Mouse (Mus musculus) erythroblast, embryonic 14.5 days (primary cell): ENCODE data around the gene B3gnt4. TPM values are rescaled to one million over a fixed set of nuclear protein-coding genes. Genes with fewer than 3 reads are reported as not detected.

Experiments used
- H3K27me3 ChIP-seq: 2 replicates; pipeline ENCODE4 v1.6.1; 2012; ENCODE audit warnings: inconsistent platforms; ENCODE audit not compliant: control insufficient read depth
- H3K36me3 ChIP-seq: 2 replicates; pipeline ENCODE4 v1.6.1; 2012; ENCODE audit warnings: mild to moderate bottlenecking, inconsistent platforms; ENCODE audit not compliant: control insufficient read depth
- H3K4me1 ChIP-seq: 2 replicates; pipeline ENCODE4 v1.6.1; 2012; ENCODE audit warnings: inconsistent platforms; ENCODE audit not compliant: control insufficient read depth
- H3K4me3 ChIP-seq: replicated peaks from 2 replicates; pipeline ENCODE3; 2012; ENCODE audit warnings: moderate library complexity, mild to moderate bottlenecking, inconsistent platforms
- H3K9me3 ChIP-seq: 2 replicates; pipeline ENCODE4 v1.6.1; 2012; ENCODE audit warnings: low read length, inconsistent platforms, mixed read lengths; ENCODE audit not compliant: control insufficient read depth
- GATA1 ChIP-seq: IDR thresholded peaks from 2 replicates; pipeline ENCODE4 v1.6.1; 2012; ENCODE audit warnings: low read length, inconsistent platforms, mixed read lengths
- TAL1 ChIP-seq: IDR thresholded peaks from 3 replicates; pipeline ENCODE4 v1.6.1; 2012; ENCODE audit warnings: low read length, inconsistent platforms, mixed read lengths
- polyA plus RNA-seq: library from polyadenylated mRNA; stranded (reverse); fragments of >175 nt; gene quantifications from 2 replicates; pipeline ENCODE4 v1.2.3, GENCODE M21; 2012

B3gnt4 gene
- polyA plus RNA-seq, 1 experiment = not detected

DNA sequence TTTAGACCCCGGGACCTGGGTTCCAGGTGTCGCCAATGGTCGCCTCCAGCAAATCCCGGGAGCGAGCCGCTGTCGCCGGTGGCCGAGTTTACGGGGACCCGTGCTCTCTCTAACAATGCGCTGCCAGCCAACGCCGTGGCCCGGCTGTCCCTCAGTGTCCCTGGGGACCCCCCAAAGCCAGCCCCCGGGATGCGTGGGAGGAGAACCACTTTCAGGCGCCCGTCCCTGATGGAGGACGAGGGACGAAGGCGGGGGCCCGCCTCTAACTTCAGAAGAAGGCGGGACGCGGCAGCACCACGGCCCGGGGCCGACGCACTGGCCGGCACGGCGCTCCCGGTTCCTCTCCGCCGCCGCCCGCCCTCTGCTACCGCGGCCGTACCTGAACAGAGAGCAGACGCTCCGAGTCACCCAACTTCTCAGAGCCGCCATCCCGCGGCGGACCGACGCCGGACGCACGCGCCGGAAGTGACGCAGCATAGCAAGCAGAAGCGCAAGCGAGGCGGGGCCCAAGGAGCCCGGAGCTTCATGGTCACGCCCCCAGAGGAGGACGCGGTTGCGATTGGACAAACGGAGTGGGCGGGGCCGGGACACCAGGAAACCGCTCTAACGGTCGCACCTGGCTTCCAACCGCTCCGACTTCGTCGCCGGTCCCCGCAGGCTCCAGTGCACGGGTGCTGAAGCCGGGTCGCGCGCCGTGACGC is 13.6 kb downstream of the B3gnt4 start, which contains the start of gene Diablo:
TSS of gene Diablo (minus strand) at position 485 of the 701 bp plus-strand sequence.
- Histone ChIP-seq H3K4me1 (peaks cover 32% of the 10 kb centered on the region), H3K9me3 (no peaks in the 10 kb centered on the region), H3K27me3 (no peaks in the 10 kb centered on the region), H3K4me3 (peak within 1 kb of the TSS; percentile 95), H3K36me3 (peaks cover 23% of the 10 kb centered on the region)
- no peak for TF ChIP-seq GATA1
- TF ChIP-seq TAL1 = no peak

DNA sequence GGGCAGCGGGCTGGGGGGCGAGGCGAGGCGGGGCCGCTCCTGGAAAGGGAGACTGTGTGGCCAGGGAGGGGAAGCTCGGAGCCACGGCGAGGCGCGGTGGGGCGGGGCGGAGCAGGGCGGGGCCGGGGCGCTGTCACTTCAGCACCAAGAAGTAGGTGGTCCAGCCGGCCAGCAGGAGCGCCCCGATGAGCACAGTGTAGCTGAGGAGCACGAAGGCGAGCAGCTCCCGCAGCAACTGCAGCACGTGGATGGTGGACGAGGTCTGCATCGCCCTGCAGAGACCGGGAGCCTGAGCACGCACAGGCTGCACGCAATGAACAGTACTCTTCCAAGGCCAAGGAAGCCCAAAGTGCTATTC is 14.1 kb downstream of the B3gnt4 start:
- no peak for TF ChIP-seq TAL1
- TF ChIP-seq GATA1 = no peak

DNA sequence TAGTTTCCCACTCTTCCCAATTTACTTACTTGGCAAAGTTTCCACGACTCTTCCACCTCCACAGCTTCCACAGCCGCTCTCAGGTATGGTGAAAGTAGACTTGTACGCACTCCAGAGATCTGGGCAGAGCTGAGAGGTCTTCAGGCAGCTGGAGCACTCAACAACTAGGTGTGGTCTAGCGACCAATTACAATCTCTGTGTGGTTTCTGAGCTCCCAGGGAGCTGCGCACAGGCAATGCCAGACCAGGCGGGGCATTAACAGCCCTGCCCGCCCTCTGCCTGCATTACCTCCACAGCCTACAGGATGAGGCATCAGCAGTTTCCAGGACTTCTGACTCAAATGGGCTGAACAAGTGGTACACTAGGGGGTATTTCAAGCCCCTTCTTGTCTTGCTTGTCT is 15.0 kb downstream of the B3gnt4 start, which contains the start of gene Gm49027:
TSS of gene Gm49027 (minus strand) at position 208 of the 400 bp plus-strand sequence.
- H3K4me1 ChIP-seq = peaks cover 32% of the 10 kb centered on the region
- H3K36me3 ChIP-seq = peaks cover 28% of the 10 kb centered on the region
- TF ChIP-seq TAL1 = no peak
- no peak for TF ChIP-seq GATA1
- H3K4me3 ChIP-seq = peak within 1 kb of the TSS; percentile 95
- no peaks in the 10 kb centered on the region for H3K27me3 ChIP-seq
- no peaks in the 10 kb centered on the region for H3K9me3 ChIP-seq

More for the DNA sequence above, 14.1 kb downstream of the B3gnt4 start:
- H3K9me3 ChIP-seq = no peaks in the 10 kb centered on the region
- H3K4me1 ChIP-seq = peaks cover 32% of the 10 kb centered on the region
- peak overlapping the region; percentile 95 for H3K4me3 ChIP-seq
- H3K27me3 ChIP-seq = no peaks in the 10 kb centered on the region
- H3K36me3 ChIP-seq = peaks cover 24% of the 10 kb centered on the region

DNA sequence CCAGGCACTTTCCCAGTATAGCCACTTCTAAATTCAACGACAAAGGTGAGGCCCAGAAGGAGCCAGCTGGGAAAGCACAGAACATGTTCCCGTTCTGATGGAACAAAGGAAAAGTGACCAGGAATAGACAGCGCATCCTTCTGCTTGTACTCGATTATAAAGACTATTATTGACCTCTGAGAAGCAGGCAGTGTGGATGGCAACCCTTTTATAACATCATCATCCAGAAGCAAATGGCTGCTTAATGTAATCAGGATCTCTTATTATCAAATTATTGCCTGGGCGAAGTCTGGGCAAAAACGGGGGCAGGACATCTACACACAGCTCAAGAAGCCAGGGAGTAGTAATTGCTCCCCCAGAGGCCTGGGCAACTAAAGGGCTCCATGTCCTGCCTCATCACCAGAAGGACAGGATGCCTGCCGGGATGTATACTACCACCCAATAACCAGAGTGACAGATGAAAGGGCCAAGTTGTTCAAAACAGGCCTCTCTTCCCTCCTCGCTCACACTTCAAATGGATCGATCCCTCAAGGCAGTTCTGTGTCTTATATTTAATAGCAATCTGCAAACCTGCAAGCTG is 15.7 kb downstream of the B3gnt4 start:
- Histone ChIP-seq H3K36me3 (peaks cover 35% of the 10 kb centered on the region), H3K4me3 (no peak overlapping the region), H3K27me3 (no peaks in the 10 kb centered on the region), H3K9me3 (no peaks in the 10 kb centered on the region), H3K4me1 (peaks cover 32% of the 10 kb centered on the region)
- no peak for TF ChIP-seq TAL1
- TF ChIP-seq GATA1 = no peak

DNA sequence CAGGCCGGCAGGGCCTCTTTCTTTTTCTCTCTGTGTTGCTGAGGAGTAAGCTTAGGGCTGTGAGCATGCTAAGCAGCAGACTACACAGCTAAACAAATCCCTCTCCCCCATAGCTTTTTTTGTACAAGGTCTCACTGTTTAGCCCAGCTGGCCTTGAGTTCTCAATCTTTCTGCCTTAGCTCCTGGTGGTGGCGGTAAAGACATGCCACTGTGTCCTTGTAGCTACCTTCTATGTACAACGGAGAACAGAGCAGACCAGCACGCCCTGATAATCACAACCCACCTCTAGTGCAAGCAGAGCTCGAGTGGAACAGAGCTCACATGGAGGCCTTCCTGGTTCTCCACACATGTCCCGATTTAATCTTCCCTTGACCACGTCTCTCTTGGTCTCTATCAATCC is 18.4 kb downstream of the B3gnt4 start:
- Histone ChIP-seq H3K4me3 (no peak overlapping the region), H3K36me3 (peaks cover 61% of the 10 kb centered on the region), H3K4me1 (peaks cover 11% of the 10 kb centered on the region), H3K9me3 (no peaks in the 10 kb centered on the region), H3K27me3 (no peaks in the 10 kb centered on the region)
- TF ChIP-seq TAL1 = no peak
- no peak for TF ChIP-seq GATA1

DNA sequence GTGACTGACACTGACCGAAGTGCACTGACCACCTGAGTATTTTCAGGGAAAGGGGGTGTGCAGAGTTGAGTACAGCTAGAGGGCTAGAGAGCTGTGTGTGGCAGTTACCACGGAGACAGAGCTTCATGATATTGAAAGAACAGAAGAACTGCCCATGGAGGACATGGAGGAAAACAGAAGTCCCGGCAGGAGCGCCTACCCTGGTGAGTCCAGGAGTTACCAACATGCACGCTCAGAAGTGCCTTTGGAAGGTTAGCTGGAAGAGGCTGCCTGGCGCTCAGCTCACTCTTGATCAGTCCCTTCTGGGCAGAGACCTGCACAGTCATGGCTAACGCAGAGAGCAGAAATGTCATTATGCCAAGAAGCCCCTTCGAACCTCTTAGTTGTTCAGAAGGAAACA is 19.8 kb downstream of the B3gnt4 start:
- Histone ChIP-seq H3K36me3 (peaks cover 73% of the 10 kb centered on the region), H3K27me3 (no peaks in the 10 kb centered on the region), H3K4me1 (peaks cover 2% of the 10 kb centered on the region), H3K9me3 (no peaks in the 10 kb centered on the region), H3K4me3 (no peak overlapping the region)
- TF ChIP-seq GATA1 = no peak
- TF ChIP-seq TAL1 = no peak

DNA sequence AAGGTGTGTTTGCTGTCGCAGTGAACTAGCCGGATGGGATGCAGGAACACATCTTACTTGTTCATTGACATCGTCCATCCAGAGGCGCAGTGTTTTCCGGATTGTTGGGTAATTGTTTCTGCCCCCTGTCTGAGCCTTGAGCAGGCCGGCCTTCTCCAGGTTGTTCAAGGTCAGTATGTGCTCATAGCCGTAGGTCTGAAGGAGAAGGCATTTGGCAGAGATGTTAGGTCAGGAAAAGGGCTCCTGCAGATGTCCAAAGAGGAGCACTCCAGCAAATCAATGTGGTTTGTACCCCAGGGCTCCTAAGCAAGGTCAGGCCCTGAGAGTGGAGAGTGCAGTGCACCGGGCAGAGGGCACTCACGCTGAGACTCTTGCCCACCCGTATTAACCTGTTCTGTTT is 23.5 kb downstream of the B3gnt4 start:
- TF ChIP-seq GATA1 (no peak), TAL1 (no peak)
- H3K27me3 ChIP-seq = no peaks in the 10 kb centered on the region
- no peak overlapping the region for H3K4me3 ChIP-seq
- H3K9me3 ChIP-seq = no peaks in the 10 kb centered on the region
- H3K36me3 ChIP-seq = peaks cover 83% of the 10 kb centered on the region
- H3K4me1 ChIP-seq = no peaks in the 10 kb centered on the region

DNA sequence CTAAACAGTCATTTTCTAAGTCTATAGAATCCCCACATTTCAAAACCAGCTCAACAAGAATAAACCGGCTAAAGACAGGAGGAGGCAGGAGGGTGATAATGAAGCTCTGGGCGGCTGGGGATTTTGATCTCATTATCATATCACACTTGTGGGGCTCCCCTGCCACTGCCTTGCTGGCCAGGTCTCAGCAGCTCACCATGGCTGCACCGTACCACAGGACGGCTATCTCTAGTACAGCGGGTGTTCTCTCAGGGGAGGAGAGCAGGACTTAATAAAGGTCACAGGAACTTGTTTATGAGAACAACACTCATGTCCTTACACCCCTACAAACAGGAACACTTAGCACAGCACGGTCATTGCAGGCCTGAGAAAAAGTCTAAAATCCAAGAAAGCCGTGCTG is 45.4 kb downstream of the B3gnt4 start:
- Histone ChIP-seq H3K27me3 (no peaks in the 10 kb centered on the region), H3K4me3 (no peak overlapping the region), H3K9me3 (no peaks in the 10 kb centered on the region), H3K36me3 (peaks cover 53% of the 10 kb centered on the region), H3K4me1 (peaks cover 4% of the 10 kb centered on the region)
- no peak for TF ChIP-seq GATA1
- TF ChIP-seq TAL1 = no peak

DNA sequence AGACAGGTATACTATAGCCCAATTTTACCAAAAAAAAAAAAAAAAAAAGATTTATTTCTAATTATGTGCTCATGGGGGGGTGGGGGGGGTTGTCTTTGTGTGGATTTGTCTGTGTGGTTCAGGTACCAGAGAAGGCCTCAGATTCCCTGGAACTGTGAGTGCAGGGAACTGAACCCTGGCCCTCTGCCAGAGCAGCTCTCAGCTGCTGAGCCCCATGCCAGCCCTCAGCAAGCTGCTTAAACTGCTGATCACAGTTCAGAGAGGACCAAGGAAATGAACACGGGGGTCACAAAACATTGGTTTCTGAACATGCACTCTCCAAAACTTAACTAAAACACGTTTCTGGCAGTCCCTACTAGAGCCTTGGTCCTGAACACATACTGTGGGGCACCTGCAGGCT is 46.2 kb downstream of the B3gnt4 start:
- no peaks in the 10 kb centered on the region for H3K27me3 ChIP-seq
- TF ChIP-seq TAL1 (no peak), GATA1 (no peak)
- peaks cover 4% of the 10 kb centered on the region for H3K4me1 ChIP-seq
- no peak overlapping the region for H3K4me3 ChIP-seq
- H3K36me3 ChIP-seq = peaks cover 60% of the 10 kb centered on the region
- H3K9me3 ChIP-seq = no peaks in the 10 kb centered on the region
